Mouse (Mus musculus) liver, embryonic 14.5 days (tissue): ENCODE results near the gene Sh2d3c.

Source experiments
- CTCF ChIP-seq: IDR thresholded peaks from 2 replicates; pipeline ENCODE4 v1.5.1; 2016; ENCODE audit warnings: antibody characterized with exemption, low read depth, control low read depth
- EP300 ChIP-seq: IDR thresholded peaks from 2 replicates; pipeline ENCODE4 v1.6.1; 2016; ENCODE audit warnings: antibody characterized with exemption, low read depth

DNA sequence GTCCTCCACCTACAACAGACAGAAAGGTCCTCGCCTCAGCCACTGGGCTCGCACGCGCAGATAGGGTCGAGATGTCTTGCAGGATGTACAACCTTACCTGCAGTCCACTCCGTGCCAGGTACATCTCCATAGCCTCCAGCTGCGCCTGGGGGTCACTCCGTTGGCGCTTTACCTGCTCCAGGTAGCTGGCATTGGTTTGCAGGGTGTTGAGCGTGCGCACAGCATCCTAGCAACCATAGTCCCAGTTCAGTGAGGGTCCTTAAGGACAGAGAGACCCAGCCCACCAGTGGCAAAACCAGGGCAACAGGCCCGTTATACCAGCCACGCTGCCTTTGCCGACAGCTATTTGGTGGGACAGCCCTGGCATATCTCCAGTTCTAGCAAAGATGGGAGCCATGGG is 28.4 kb upstream of the Sh2d3c start:
- TF ChIP-seq CTCF = no peak
- TF ChIP-seq EP300 = no peak
